Mouse (Mus musculus) hindbrain, embryonic 11.5 days (tissue): ENCODE measurements at regions not wholly inside any gene's neighbourhood (a gene's known extent, or its start where the extent isn't known, plus 50 kb on each side); places are given as distances from the start of the nearest gene placed in this dataset.
A peak's percentile ranks its signal among the peaks of the same experiment; 100 is the strongest.

Experiments used
- ATAC-seq: fragments of 200-750 bp; cut with Nextera tagmentation; 2 replicates; pipeline ENCODE4 v1.8.0; 2017; ENCODE audit warnings: mild to moderate bottlenecking, moderate TSS enrichment, moderate library complexity; ENCODE audit not compliant: low FRiP score
- DNase-seq: peaks from one replicate; pipeline ENCODE4 v3.0.0-alpha.2; 2015; ENCODE audit warnings: low spot score
- H3K27ac ChIP-seq: fragments of 300-500 bp; sonication (generic); 2 replicates; pipeline ENCODE4 v1.5.1; 2014; ENCODE audit warnings: mild to moderate bottlenecking, low read depth, low read length
- H3K27me3 ChIP-seq: fragments of 300-500 bp; sonication (generic); 2 replicates; pipeline ENCODE4 v1.6.1; 2014; ENCODE audit warnings: mild to moderate bottlenecking, low read length, moderate library complexity, mixed read lengths; ENCODE audit not compliant: control insufficient read depth, insufficient read depth
- H3K36me3 ChIP-seq: fragments of 300-500 bp; sonication (generic); 2 replicates; pipeline ENCODE4 v1.6.1; 2014; ENCODE audit warnings: mild to moderate bottlenecking, low read length, moderate library complexity, mixed read lengths; ENCODE audit not compliant: control insufficient read depth, insufficient read depth
- H3K4me1 ChIP-seq: fragments of 300-500 bp; sonication (generic); replicated peaks from 2 replicates; pipeline ENCODE4 v1.6.1; 2014; ENCODE audit warnings: low read length, mixed read lengths; ENCODE audit not compliant: control insufficient read depth, insufficient read depth
- H3K4me2 ChIP-seq: fragments of 300-500 bp; sonication (generic); replicated peaks from 2 replicates; pipeline ENCODE4 v1.6.1; 2014; ENCODE audit warnings: mild to moderate bottlenecking, low read depth, low read length
- H3K4me3 ChIP-seq: fragments of 300-500 bp; sonication (generic); 2 replicates; pipeline ENCODE4 v1.5.1; 2014; ENCODE audit warnings: low read depth, low read length
- H3K9ac ChIP-seq: fragments of 300-500 bp; sonication (generic); 2 replicates; pipeline ENCODE4 v1.6.1; 2014; ENCODE audit warnings: low read depth, low read length
- H3K9me3 ChIP-seq: fragments of 300-500 bp; sonication (generic); 2 replicates; pipeline ENCODE4 v1.6.1; 2016; ENCODE audit warnings: low read length; ENCODE audit not compliant: control insufficient read depth
- WGBS: fragments of 180-500 bp; shearing (Covaris S2); extraction: QIAGEN DNeasy Blood & Tissue Kit; methylation state at CpG from one replicate; pipeline ENCODE4 v1.1.7; 2014; 5-methylcytosine and 5-hydroxymethylcytosine counted together

GRCm38 (mm10) chr3:34510723-34511122, 139.5 kb upstream of the Sox2 start:
- no peaks in the 10 kb centered on the region for H3K27me3 ChIP-seq
- H3K4me2 ChIP-seq = no peak overlapping the region
- ATAC-seq = no peak
- H3K9me3 ChIP-seq = no peaks in the 10 kb centered on the region
- WGBS = 80% methylated on average over 4 of the region's 4 CpGs
- 0 out of 2 replicates have a peak, but pooled peaks cover 2% of the 10 kb centered on the region for H3K4me1 ChIP-seq
- no peaks in the 10 kb centered on the region for H3K36me3 ChIP-seq
- no peak for DNase-seq
- no peak overlapping the region for H3K9ac ChIP-seq
- H3K27ac ChIP-seq = no peak overlapping the region
- H3K4me3 ChIP-seq = no peak overlapping the region

GRCm38 (mm10) chr3:34509160-34509559, 141.0 kb upstream of the Sox2 start:
- H3K4me3 ChIP-seq = no peak overlapping the region
- H3K36me3 ChIP-seq = no peaks in the 10 kb centered on the region
- H3K4me2 ChIP-seq = no peak overlapping the region
- DNase-seq (no peak), ATAC-seq (no peak)
- H3K9ac ChIP-seq = no peak overlapping the region
- no peaks in the 10 kb centered on the region for H3K27me3 ChIP-seq
- H3K27ac ChIP-seq = no peak overlapping the region
- WGBS = 51% methylated on average over 5 of the region's 5 CpGs
- no peaks in the 10 kb centered on the region for H3K9me3 ChIP-seq
- 0 out of 2 replicates have a peak, but pooled peaks cover 2% of the 10 kb centered on the region for H3K4me1 ChIP-seq

GRCm38 (mm10) chr3:34504573-34504894, 145.7 kb upstream of the Sox2 start:
- ATAC-seq (no peak), DNase-seq (no peak)
- H3K9ac ChIP-seq = no peak overlapping the region
- no peak overlapping the region for H3K4me2 ChIP-seq
- H3K27me3 ChIP-seq = no peaks in the 10 kb centered on the region
- H3K4me1 ChIP-seq = 0 out of 2 replicates have a peak, but pooled peaks cover 2% of the 10 kb centered on the region
- H3K9me3 ChIP-seq = no peaks in the 10 kb centered on the region
- H3K27ac ChIP-seq = no peak overlapping the region
- no peaks in the 10 kb centered on the region for H3K36me3 ChIP-seq
- H3K4me3 ChIP-seq = no peak overlapping the region
- WGBS = 37% methylated on average over 3 of the region's 3 CpGs

GRCm38 (mm10) chr3:34503874-34504572, 146.2 kb upstream of the Sox2 start:
- H3K4me1 ChIP-seq = no peaks in the 10 kb centered on the region
- DNase-seq (peak; percentile 25), ATAC-seq (no peak)
- no peaks in the 10 kb centered on the region for H3K9me3 ChIP-seq
- 69% methylated on average over 13 of the region's 13 CpGs for WGBS
- no peak overlapping the region for H3K27ac ChIP-seq
- no peak overlapping the region for H3K4me3 ChIP-seq
- H3K4me2 ChIP-seq = no peak overlapping the region
- H3K36me3 ChIP-seq = no peaks in the 10 kb centered on the region
- no peaks in the 10 kb centered on the region for H3K27me3 ChIP-seq
- H3K9ac ChIP-seq = no peak overlapping the region

- Histone ChIP-seq H3K27ac (no peak overlapping the region), H3K9me3 (no peaks in the 10 kb centered on the region), H3K9ac (no peak overlapping the region), H3K4me3 (no peak overlapping the region), H3K4me1 (no peaks in the 10 kb centered on the region), H3K4me2 (no peak overlapping the region), H3K36me3 (no peaks in the 10 kb centered on the region), H3K27me3 (no peaks in the 10 kb centered on the region)
- ATAC-seq (no peak), DNase-seq (no peak)
- 89% methylated on average over 8 of the region's 8 CpGs for WGBS
Observed at GRCm38 (mm10) chr3:34496839-34497238, 153.4 kb upstream of the Sox2 start.

GRCm38 (mm10) chr3:34495615-34496014, 154.6 kb upstream of the Sox2 start:
- H3K36me3 ChIP-seq = no peaks in the 10 kb centered on the region
- H3K27ac ChIP-seq = no peak overlapping the region
- no peaks in the 10 kb centered on the region for H3K27me3 ChIP-seq
- H3K9me3 ChIP-seq = no peaks in the 10 kb centered on the region
- H3K9ac ChIP-seq = no peak overlapping the region
- no peak overlapping the region for H3K4me2 ChIP-seq
- ATAC-seq = no peak
- H3K4me1 ChIP-seq = no peaks in the 10 kb centered on the region
- no peak overlapping the region for H3K4me3 ChIP-seq
- WGBS = 78% methylated on average over 3 of the region's 3 CpGs
- DNase-seq = no peak

- ATAC-seq (no peak), DNase-seq (no peak)
- H3K4me3 ChIP-seq = no peak overlapping the region
- H3K9me3 ChIP-seq = no peaks in the 10 kb centered on the region
- H3K9ac ChIP-seq = no peak overlapping the region
- H3K4me2 ChIP-seq = no peak overlapping the region
- no peaks in the 10 kb centered on the region for H3K36me3 ChIP-seq
- H3K27me3 ChIP-seq = no peaks in the 10 kb centered on the region
- no peaks in the 10 kb centered on the region for H3K4me1 ChIP-seq
- H3K27ac ChIP-seq = no peak overlapping the region
Observed at GRCm38 (mm10) chr3:34493921-34494320, 156.3 kb upstream of the Sox2 start.

- H3K36me3 ChIP-seq = no peaks in the 10 kb centered on the region
- DNase-seq = no peak
- no peaks in the 10 kb centered on the region for H3K9me3 ChIP-seq
- ATAC-seq = no peak
- no peak overlapping the region for H3K4me3 ChIP-seq
- no peak overlapping the region for H3K9ac ChIP-seq
- no peak overlapping the region for H3K27ac ChIP-seq
- no peaks in the 10 kb centered on the region for H3K27me3 ChIP-seq
- H3K4me1 ChIP-seq = 0 out of 2 replicates have a peak, but pooled peaks cover 4% of the 10 kb centered on the region
- 89% methylated on average over 2 of the region's 2 CpGs for WGBS
- no peak overlapping the region for H3K4me2 ChIP-seq
Observed at GRCm38 (mm10) chr3:34489008-34489407, 161.2 kb upstream of the Sox2 start.

GRCm38 (mm10) chr3:34486441-34487050, 163.7 kb upstream of the Sox2 start:
- H3K4me3 ChIP-seq = no peak overlapping the region
- no peak overlapping the region for H3K4me2 ChIP-seq
- H3K36me3 ChIP-seq = no peaks in the 10 kb centered on the region
- no peak for DNase-seq
- 0 out of 2 replicates have a peak, but pooled peaks cover 4% of the 10 kb centered on the region for H3K4me1 ChIP-seq
- ATAC-seq = no peak
- 7% methylated on average over 9 of the region's 9 CpGs for WGBS
- H3K9ac ChIP-seq = 0 out of 2 replicates have a peak overlapping the region, but pooled peaks have one; percentile 4
- H3K9me3 ChIP-seq = no peaks in the 10 kb centered on the region
- H3K27me3 ChIP-seq = no peaks in the 10 kb centered on the region
- H3K27ac ChIP-seq = no peak overlapping the region
